Mouse (Mus musculus): ENCODE measurements around the gene Rnasek. TPM values are rescaled to one million over a fixed set of nuclear protein-coding genes. Genes with fewer than 3 reads are reported as not detected.

Rnasek gene
- polyA plus RNA-seq, 1 experiment from 2014 or later: 289 TPM

- H3K9ac ChIP-seq (replicated peaks): no peak overlapping the region
- H3K36me3 ChIP-seq: no peaks in the 10 kb centered on the region
- no peak overlapping the region for H3K4me2 ChIP-seq (replicated peaks)
- no peak overlapping the region for H3K27ac ChIP-seq
- WGBS: 78% methylated on average over 4 of the region's 4 CpGs
- H3K9me3 ChIP-seq: no peaks in the 10 kb centered on the region
- H3K4me1 ChIP-seq (replicated peaks): no peaks in the 10 kb centered on the region
- H3K27me3 ChIP-seq: no peaks in the 10 kb centered on the region
- no peak overlapping the region for H3K4me3 ChIP-seq (replicated peaks)
- ATAC-seq: no peak
Observed at GRCm38 (mm10) chr11:70192157-70192556, 47.5 kb downstream of the Rnasek start.

- no peak overlapping the region for H3K27ac ChIP-seq
- H3K4me2 ChIP-seq (replicated peaks): no peak overlapping the region
- H3K36me3 ChIP-seq: no peaks in the 10 kb centered on the region
- 89% methylated on average over 6 of the region's 6 CpGs for WGBS
- no peak overlapping the region for H3K4me3 ChIP-seq (replicated peaks)
- H3K9me3 ChIP-seq: no peaks in the 10 kb centered on the region
- H3K9ac ChIP-seq (replicated peaks): no peak overlapping the region
- no peaks in the 10 kb centered on the region for H3K4me1 ChIP-seq (replicated peaks)
- H3K27me3 ChIP-seq: no peaks in the 10 kb centered on the region
- ATAC-seq: no peak
Observed at GRCm38 (mm10) chr11:70191188-70191587, 48.5 kb downstream of the Rnasek start.

GRCm38 (mm10) chr11:70189319-70190134, 50.1 kb downstream of the Rnasek start:
- Histone ChIP-seq H3K4me2 (replicated peaks) (no peak overlapping the region), H3K4me1 (replicated peaks) (no peaks in the 10 kb centered on the region), H3K27ac (no peak overlapping the region), H3K27me3 (no peaks in the 10 kb centered on the region), H3K4me3 (replicated peaks) (no peak overlapping the region), H3K9me3 (no peaks in the 10 kb centered on the region), H3K9ac (replicated peaks) (no peak overlapping the region), H3K36me3 (no peaks in the 10 kb centered on the region)
- ATAC-seq: no peak
- WGBS: 89% methylated on average over 28 of the region's 28 CpGs

MicroRNAs within 50 kb of the gene (microRNA counts, 519-probe panel; counts per million panel counts)
- microRNA mmu-miR-195: 110 counts per million, percentile 56 among the panel's probes with 10 or more counts
- microRNA mmu-miR-497: 110 counts per million, percentile 56 among the panel's probes with 10 or more counts

Small RNA genes lying within 50 kb of the gene (microRNA-seq; reads per million reads assigned to microRNA genes)
- gene Mir195a: 437 reads per million, percentile 69 among the genes with 10 or more reads in this experiment
- not detected for gene Mir497
- gene Mir497b: not detected

Other genes starting within 250 kb of the Rnasek start
- gene Gabarap, start 248.7 kb downstream of the Rnasek start, polyA plus RNA-seq (2015; fragmentation: Nextera tagmentation; extraction: Ambion mirVana): 611 and 625 TPM in 2 replicates
- 74.2 and 82.2 TPM in 2 replicates for gene Phf23, start 244.1 kb downstream of the Rnasek start, polyA plus RNA-seq (2015; fragmentation: Nextera tagmentation; extraction: Ambion mirVana)
- 27.6 and 35.4 TPM in 2 replicates for gene Dvl2, start 239.2 kb downstream of the Rnasek start, polyA plus RNA-seq (2015; fragmentation: Nextera tagmentation; extraction: Ambion mirVana)
- 48.4 and 51.7 TPM in 2 replicates for gene Acadvl, start 224.4 kb downstream of the Rnasek start, polyA plus RNA-seq (2015; fragmentation: Nextera tagmentation; extraction: Ambion mirVana)
- gene Dlg4, start 222.9 kb downstream of the Rnasek start, polyA plus RNA-seq (2015; fragmentation: Nextera tagmentation; extraction: Ambion mirVana): 34.9 and 37.2 TPM in 2 replicates
- 0.97 and 1.1 TPM in 2 replicates for gene Asgr1, start 185.8 kb downstream of the Rnasek start, polyA plus RNA-seq (2015; fragmentation: Nextera tagmentation; extraction: Ambion mirVana)
- not detected in 2 replicates for gene Asgr2, start 147.2 kb downstream of the Rnasek start, polyA plus RNA-seq (2015; fragmentation: Nextera tagmentation; extraction: Ambion mirVana)
- gene Mgl2, start 109.5 kb downstream of the Rnasek start, polyA plus RNA-seq (2015; fragmentation: Nextera tagmentation; extraction: Ambion mirVana): 0.39 and 0.66 TPM in 2 replicates
- 0.59 TPM in 2 replicates for gene Clec10a, start 83.6 kb downstream of the Rnasek start, polyA plus RNA-seq (2015; fragmentation: Nextera tagmentation; extraction: Ambion mirVana)
- 1.9 and 2.4 TPM in 2 replicates for gene Slc16a11, start 27.1 kb downstream of the Rnasek start, polyA plus RNA-seq (2015; fragmentation: Nextera tagmentation; extraction: Ambion mirVana)
- gene Slc16a13, start 18.8 kb downstream of the Rnasek start, polyA plus RNA-seq (2015; fragmentation: Nextera tagmentation; extraction: Ambion mirVana): 17.7 and 18.7 TPM in 2 replicates
- 3.9 and 4.3 TPM in 2 replicates for gene Bcl6b, start 10.0 kb downstream of the Rnasek start, polyA plus RNA-seq (2015; fragmentation: Nextera tagmentation; extraction: Ambion mirVana)
- 193 and 201 TPM in 2 replicates for gene 0610010K14Rik, start 1.9 kb downstream of the Rnasek start, polyA plus RNA-seq (2015; fragmentation: Nextera tagmentation; extraction: Ambion mirVana)
- 15.0 and 15.8 TPM in 2 replicates for gene Gm21988, start within 50 bp of the Rnasek start, polyA plus RNA-seq (2015; fragmentation: Nextera tagmentation; extraction: Ambion mirVana)
- 0.57 and 1.2 TPM in 2 replicates for gene Alox12, start 15.5 kb upstream of the Rnasek start, polyA plus RNA-seq (2015; fragmentation: Nextera tagmentation; extraction: Ambion mirVana)
- gene Alox12e, start 82.8 kb upstream of the Rnasek start, polyA plus RNA-seq (2015; fragmentation: Nextera tagmentation; extraction: Ambion mirVana): 0.07 TPM in 1 of 2 replicates, not detected in the other
- gene Alox15, start 112.2 kb upstream of the Rnasek start, polyA plus RNA-seq (2015; fragmentation: Nextera tagmentation; extraction: Ambion mirVana): not detected in 2 replicates
- gene Pelp1, start 170.2 kb upstream of the Rnasek start, polyA plus RNA-seq (2015; fragmentation: Nextera tagmentation; extraction: Ambion mirVana): 33.9 and 34.1 TPM in 2 replicates
- 44.8 and 45.5 TPM in 2 replicates for gene Arrb2, start 192.8 kb upstream of the Rnasek start, polyA plus RNA-seq (2015; fragmentation: Nextera tagmentation; extraction: Ambion mirVana)
- gene Med11, start 212.1 kb upstream of the Rnasek start, polyA plus RNA-seq (2015; fragmentation: Nextera tagmentation; extraction: Ambion mirVana): 41.9 and 43.6 TPM in 2 replicates
- 0.40 and 0.44 TPM in 2 replicates for gene Zmynd15, start 219.6 kb upstream of the Rnasek start, polyA plus RNA-seq (2015; fragmentation: Nextera tagmentation; extraction: Ambion mirVana)
- 1.4 and 1.6 TPM in 2 replicates for gene Cxcl16, start 220.1 kb upstream of the Rnasek start, polyA plus RNA-seq (2015; fragmentation: Nextera tagmentation; extraction: Ambion mirVana)